Mouse (Mus musculus) brain, embryonic 14.5 days (tissue): ENCODE measurements around the gene Krt39.

ENCODE experiments used
- CTCF ChIP-seq: fragments of 200-500 bp; IDR thresholded peaks from 2 replicates; pipeline ENCODE4 v1.5.1; 2012; ENCODE audit warnings: inconsistent platforms, mild to moderate bottlenecking, moderate library complexity, borderline replicate concordance; ENCODE audit not compliant: insufficient read depth, insufficient read length; ENCODE audit errors: extremely low read depth
- POLR2A ChIP-seq: fragments of 200-500 bp; IDR thresholded peaks from 2 replicates; pipeline ENCODE4 v1.6.1; 2012; ENCODE audit warnings: mild to moderate bottlenecking, inconsistent platforms, borderline replicate concordance; ENCODE audit not compliant: poor library complexity, insufficient read depth, insufficient read length, severe bottlenecking; ENCODE audit errors: extremely low read depth

GRCm38 (mm10) chr11:99566530-99566929, 45.4 kb upstream of the Krt39 start, which contains the start of gene Krtap3-1:
- TF ChIP-seq POLR2A = no peak
- no peak for TF ChIP-seq CTCF
